Mouse (Mus musculus) right cerebral cortex, postnatal 14 days (tissue): ENCODE results near the gene Irgm1.
"Not testable (repeated sequence)": the region's sequence is repeated elsewhere in the genome, so short reads cannot be mapped to it uniquely, and the experiment has no call there.

Experiments
- DNase-seq: peaks from one replicate; pipeline ENCODE4 v3.0.0; 2022

The Irgm1 gene

GRCm38 (mm10) chr11:48871201-48871772 lies at the start of gene Irgm1:
Gene Irgm1 (minus strand): TSS chr11:48871683.
- DNase-seq, result no peak

GRCm38 (mm10) chr11:48918380-48918779 lies 46.9 kb upstream of the Irgm1 start:
- DNase-seq, result no peak

- no peak for DNase-seq
These were observed 42.1 kb upstream of the Irgm1 start for GRCm38 (mm10) chr11:48913611-48914010.

GRCm38 (mm10) chr11:48908459-48908858 lies 37.0 kb upstream of the Irgm1 start:
- no peak for DNase-seq

DNA sequence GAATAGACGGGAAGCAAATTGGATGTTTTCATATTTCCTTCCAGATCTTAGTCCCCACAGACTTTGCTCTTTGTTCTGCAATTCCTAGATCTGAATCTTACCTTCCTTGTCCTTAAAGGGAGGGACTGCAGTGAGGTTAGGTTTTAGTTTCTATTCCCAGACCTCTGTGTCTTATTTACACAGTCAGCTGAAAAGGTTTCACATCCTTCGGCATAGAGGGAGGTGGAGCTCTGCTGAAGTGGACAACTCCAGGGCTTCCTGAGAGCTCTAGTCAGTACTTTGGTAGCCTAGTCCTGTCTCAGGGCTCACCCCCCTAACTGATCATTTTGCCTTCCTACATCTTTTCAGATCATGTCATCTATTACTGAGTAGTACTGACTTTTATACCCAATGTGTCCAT lies 30.5 kb upstream of the Irgm1 start, which contains the start of gene Gm5431:
Gm5431 (minus strand) TSS at position 194 of the 400 bp plus-strand sequence.
- no peak for DNase-seq

- not testable (repeated sequence) for DNase-seq
These were observed 30.1 kb upstream of the Irgm1 start for GRCm38 (mm10) chr11:48901567-48901930.

- not testable (repeated sequence) for DNase-seq
These were observed 29.4 kb upstream of the Irgm1 start for GRCm38 (mm10) chr11:48900654-48901566.

- DNase-seq, result no peak
These were observed 27.4 kb upstream of the Irgm1 start for GRCm38 (mm10) chr11:48898812-48899431.

DNA sequence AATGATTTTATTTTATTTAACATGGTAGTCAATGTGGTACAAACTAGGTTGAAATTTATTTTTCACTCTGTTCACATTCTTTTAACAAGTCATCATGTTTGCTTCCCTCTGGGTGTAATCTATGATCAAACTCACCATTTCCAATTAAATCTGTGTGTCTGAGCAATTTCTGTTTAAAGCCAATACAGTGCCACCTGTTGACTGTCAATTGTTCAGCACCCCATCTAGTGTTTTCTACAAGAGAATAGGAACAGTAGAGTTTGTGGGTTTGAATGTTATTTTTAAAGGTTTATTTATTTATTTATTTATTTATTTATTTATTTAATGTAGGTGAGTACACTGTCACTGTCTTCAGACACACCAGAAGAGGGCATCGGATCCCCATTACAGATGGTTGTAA lies 5.2 kb upstream of the Irgm1 start:
- no peak for DNase-seq

DNA sequence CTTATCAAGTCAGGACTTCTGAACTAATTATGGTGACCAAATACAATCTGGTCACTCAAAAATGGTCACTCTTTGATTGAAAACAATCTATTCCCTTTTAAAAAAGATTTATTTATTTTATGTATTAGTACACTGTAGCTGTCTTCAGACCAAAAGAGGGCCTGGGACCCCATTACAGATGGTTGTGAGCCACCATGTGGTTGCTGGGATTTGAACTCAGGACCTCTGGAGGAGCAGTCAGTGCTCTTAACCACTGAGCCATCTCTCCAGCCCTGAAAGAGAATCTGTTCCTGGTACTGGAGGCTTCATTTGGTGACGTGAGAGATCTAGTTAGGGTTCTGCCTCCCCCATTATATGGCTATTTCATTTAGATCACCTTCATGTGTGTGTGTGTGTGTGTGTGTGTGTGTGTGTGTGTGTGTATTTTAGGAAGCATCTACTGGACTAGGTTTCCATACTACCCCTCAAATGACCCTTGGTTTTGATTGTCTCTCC lies 3.9 kb upstream of the Irgm1 start:
- DNase-seq, result not testable (repeated sequence)

DNA sequence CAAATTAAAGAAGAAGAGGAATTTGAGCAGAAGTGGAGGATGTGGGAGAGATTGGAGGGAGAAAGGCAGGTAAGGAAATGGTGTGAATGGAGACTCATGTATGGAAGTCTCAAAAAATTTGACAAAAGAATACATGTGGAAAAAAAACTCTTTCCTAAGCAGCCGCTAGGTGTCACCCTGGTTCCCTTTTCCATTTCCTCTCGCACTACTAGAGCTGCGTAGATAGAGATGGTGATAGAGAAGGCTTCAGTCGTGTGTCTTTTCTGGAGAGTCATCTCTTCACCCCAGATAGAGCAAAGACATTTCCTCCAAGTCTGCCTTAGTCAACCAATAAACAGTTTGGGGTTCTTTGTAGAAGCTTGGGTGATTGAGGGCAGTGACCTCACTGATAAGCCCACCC lies 3.0 kb upstream of the Irgm1 start:
- DNase-seq, result no peak

DNA sequence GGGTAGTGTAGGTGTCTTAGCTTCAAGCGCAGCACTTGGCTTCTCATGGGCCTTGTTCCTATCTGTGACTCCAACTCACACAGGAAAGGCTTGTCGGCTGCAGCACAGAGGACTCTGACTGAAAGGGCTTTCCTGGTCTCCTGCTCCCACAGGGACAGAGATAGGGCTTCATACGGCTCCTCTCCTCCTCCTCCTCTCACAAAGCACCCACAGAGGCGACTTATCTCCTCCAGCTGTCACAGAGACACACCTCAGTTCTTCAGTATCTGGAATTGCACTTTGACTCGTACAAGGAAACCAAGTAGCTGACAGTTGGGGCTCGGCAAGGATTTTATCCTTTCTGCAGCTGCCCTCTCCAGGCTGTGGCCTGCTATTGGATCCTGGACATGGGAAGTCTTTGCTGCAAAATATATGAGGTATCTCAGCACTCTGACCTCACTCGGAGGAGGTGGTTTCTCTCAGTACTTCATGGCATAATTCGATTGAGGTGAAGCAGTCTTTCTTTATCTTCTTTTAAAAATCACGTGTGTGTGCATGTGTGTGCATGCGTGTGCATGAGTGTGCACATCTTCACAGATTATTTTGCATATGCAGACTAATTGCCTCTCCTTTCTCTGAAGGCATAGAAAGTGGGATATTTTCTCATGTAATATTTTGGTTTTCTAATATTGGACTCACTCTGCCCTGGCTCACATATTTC lies 2.3 kb upstream of the Irgm1 start:
- DNase-seq, result no peak

GRCm38 (mm10) chr11:48872695-48873300 lies 1.3 kb upstream of the Irgm1 start:
- DNase-seq, result no peak

DNA sequence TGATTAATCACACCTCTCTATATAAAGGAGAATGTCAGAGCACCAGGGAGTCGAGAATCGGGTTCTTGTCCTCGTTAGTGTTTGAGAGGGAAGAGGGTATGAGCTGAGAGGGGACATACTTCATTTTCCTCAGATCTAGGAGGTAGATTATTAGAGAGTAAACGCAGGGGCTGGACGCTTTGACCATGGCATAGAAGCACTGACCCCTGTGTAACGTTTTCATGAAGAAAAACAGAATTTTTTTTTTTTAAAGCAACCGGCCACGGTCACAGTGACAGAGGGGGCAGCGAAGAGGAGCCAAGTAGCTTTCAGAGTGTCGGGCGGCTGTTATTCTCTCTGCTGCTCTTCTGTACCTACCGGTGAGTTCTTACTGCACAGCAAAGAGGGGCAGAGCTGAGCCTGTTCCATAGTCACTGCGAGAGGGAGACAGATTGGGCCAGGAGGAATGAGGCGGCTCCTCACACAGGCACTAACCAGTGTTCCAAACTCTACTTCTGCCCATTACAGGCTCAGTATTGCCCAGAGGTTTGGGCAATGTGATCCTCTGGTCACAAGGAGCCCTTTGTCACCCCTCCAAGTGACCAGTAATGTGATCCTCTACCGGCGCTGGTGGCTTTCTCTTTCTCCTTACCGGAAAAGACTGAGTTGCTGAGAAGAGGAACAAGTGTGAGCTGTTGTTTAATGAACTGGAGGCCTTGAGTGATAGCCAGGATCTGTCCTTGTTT lies 496 bp upstream of the Irgm1 start:
- DNase-seq, result no peak

GRCm38 (mm10) chr11:48870781-48871180 lies 702 bp downstream of the Irgm1 start:
- DNase-seq, result no peak

- DNase-seq, result no peak
These were observed 1.9 kb downstream of the Irgm1 start for GRCm38 (mm10) chr11:48869380-48870110.

- DNase-seq, result no peak
These were observed 5.0 kb downstream of the Irgm1 start for GRCm38 (mm10) chr11:48866481-48866880.

- no peak for DNase-seq
These were observed 7.7 kb downstream of the Irgm1 start for GRCm38 (mm10) chr11:48863808-48864207.

- no peak for DNase-seq
These were observed 8.6 kb downstream of the Irgm1 start for GRCm38 (mm10) chr11:48862784-48863319.

GRCm38 (mm10) chr11:48859014-48859413 lies 12.5 kb downstream of the Irgm1 start:
- peak; percentile 39 for DNase-seq
